Mouse (Mus musculus) heart, postnatal 14 days (tissue): ENCODE measurements at regions not wholly inside any gene's neighbourhood (a gene's known extent, or its start where the extent isn't known, plus 50 kb on each side); places are given as distances from the start of the nearest gene placed in this dataset.

Source experiments
- DNase-seq, 2 experiments: peaks; one replicate each; pipeline ENCODE4 v3.0.0; 2021 to 2022
- intact Hi-C: fragments of 180-260 bp; cut with DNase I; formaldehyde crosslinking; loops from one replicate; pipeline ENCODE4 v1.15.1; 2025

GRCm38 (mm10) chr11:10689917-10690316, 424.1 kb upstream of the Vwc2 start:
- intact Hi-C loops: no loop called here
- no peak for DNase-seq

GRCm38 (mm10) chr11:10724991-10725390, 389.0 kb upstream of the Vwc2 start:
- DNase-seq: no peak
- intact Hi-C loops: no loop called here

- intact Hi-C loops: no loop called here
- DNase-seq: peak in 1 of 2 experiments; percentile 1
These were observed 385.0 kb upstream of the Vwc2 start for GRCm38 (mm10) chr11:10728818-10729549.
